Mouse (Mus musculus) CH12.LX (cell line): ENCODE results near the gene Apbb1. TPM values are rescaled to one million over a fixed set of nuclear protein-coding genes. Genes with fewer than 3 reads are reported as not detected.

Experiments
- DNase-seq: peaks from one replicate; pipeline ENCODE4 v3.0.0-alpha.2; 2013; ENCODE audit errors: extremely low read depth
- H3K27ac ChIP-seq: 2 replicates; pipeline ENCODE4 v1.5.1; 2012; ENCODE audit warnings: low read depth, mild to moderate bottlenecking, control low read depth, moderate library complexity; ENCODE audit not compliant: insufficient read depth
- H3K27me3 ChIP-seq: replicated peaks from 2 replicates; pipeline ENCODE3; 2012; ENCODE audit warnings: inconsistent platforms
- H3K36me3 ChIP-seq, 2 experiments: replicated peaks in 1 of 2; 2 replicates each; pipeline versions ENCODE3 to v1.6.1; 2012; ENCODE audit warnings: inconsistent platforms in 1 of 2, low read length in 1 of 2, mild to moderate bottlenecking in 1 of 2, mixed read lengths in 1 of 2, moderate library complexity in 1 of 2; ENCODE audit not compliant: control insufficient read depth in 1 of 2, insufficient read depth in 1 of 2
- H3K4me1 ChIP-seq, 2 experiments: 2 replicates each; pipeline ENCODE4 v1.6.1; 2012; ENCODE audit warnings: inconsistent platforms in 1 of 2, moderate library complexity in 1 of 2; ENCODE audit not compliant: insufficient read depth in 2 of 2, control insufficient read depth in 1 of 2
- H3K4me2 ChIP-seq: 2 replicates; pipeline ENCODE4 v1.6.1; 2012; ENCODE audit warnings: low read depth, mild to moderate bottlenecking, control low read depth; ENCODE audit not compliant: poor library complexity, insufficient read depth, severe bottlenecking
- H3K4me3 ChIP-seq, 3 experiments: fragments of 150-350 bp in 1 of 3; sonication (generic) in 1 of 3; replicated peaks in 1 of 3; 2 replicates each; pipeline versions ENCODE3 to v1.5.1; 2011 to 2012; ENCODE audit warnings: low read depth in 2 of 3, low read length in 2 of 3, mild to moderate bottlenecking in 2 of 3, moderate library complexity in 2 of 3, control low read depth in 1 of 3, improper control_type of control experiment in 1 of 3, inconsistent platforms in 1 of 3, mixed read lengths in 1 of 3; ENCODE audit not compliant: poor library complexity in 1 of 3
- H3K79me2 ChIP-seq: replicated peaks from 2 replicates; pipeline ENCODE4 v1.6.1; 2012; ENCODE audit warnings: mild to moderate bottlenecking, moderate library complexity; ENCODE audit not compliant: control insufficient read depth, poor library complexity, insufficient read depth, severe bottlenecking; ENCODE audit errors: extremely low read depth
- H3K9ac ChIP-seq: 2 replicates; pipeline ENCODE4 v1.6.1; 2012; ENCODE audit warnings: low read depth, mild to moderate bottlenecking, control low read depth, moderate library complexity; ENCODE audit not compliant: insufficient read depth
- H3K9me3 ChIP-seq: replicated peaks from 2 replicates; pipeline ENCODE3; 2012; ENCODE audit warnings: low read length, inconsistent platforms, mixed read lengths
- CHD1 ChIP-seq: IDR thresholded peaks from 2 replicates; pipeline ENCODE4 v1.6.1; 2012; ENCODE audit warnings: low read depth, low read length, improper control_type of control experiment, inconsistent platforms
- CHD2 ChIP-seq: IDR thresholded peaks from 2 replicates; pipeline ENCODE4 v1.6.1; 2011; ENCODE audit warnings: low read length, improper control_type of control experiment
- GABPA ChIP-seq: IDR thresholded peaks from 2 replicates; pipeline ENCODE4 v1.6.1; 2012; ENCODE audit warnings: low read depth, low read length, improper control_type of control experiment, inconsistent platforms; ENCODE audit not compliant: insufficient replicate concordance
- JUN ChIP-seq: IDR thresholded peaks from 2 replicates; pipeline ENCODE4 v1.6.1; 2011; ENCODE audit warnings: low read depth, mild to moderate bottlenecking, low read length, improper control_type of control experiment, moderate library complexity; ENCODE audit not compliant: insufficient read depth
- KAT2A ChIP-seq: IDR thresholded peaks from 2 replicates; pipeline ENCODE4 v1.6.1; 2012; ENCODE audit warnings: low read length, improper control_type of control experiment, inconsistent platforms; ENCODE audit not compliant: insufficient replicate concordance
- MAX ChIP-seq: IDR thresholded peaks from 2 replicates; pipeline ENCODE4 v1.6.1; 2011; ENCODE audit warnings: low read length, improper control_type of control experiment
- MAZ ChIP-seq: IDR thresholded peaks from 2 replicates; pipeline ENCODE4 v1.6.1; 2012; ENCODE audit warnings: low read depth, mild to moderate bottlenecking, inconsistent platforms, low read length, improper control_type of control experiment, moderate library complexity
- MYC ChIP-seq: IDR thresholded peaks from 2 replicates; pipeline ENCODE4 v1.6.1; 2011; ENCODE audit warnings: low read depth, mild to moderate bottlenecking, improper control_type of control experiment, low read length
- NELFE ChIP-seq: IDR thresholded peaks from 2 replicates; pipeline ENCODE4 v1.6.1; 2011; ENCODE audit warnings: low read depth, low read length, improper control_type of control experiment
- NRF1 ChIP-seq: IDR thresholded peaks from 2 replicates; pipeline ENCODE4 v1.6.1; 2014; ENCODE audit warnings: low read depth, mild to moderate bottlenecking, inconsistent platforms, low read length, improper control_type of control experiment, moderate library complexity
- POLR2A ChIP-seq: IDR thresholded peaks from 2 replicates; pipeline ENCODE4 v1.6.1; 2011; ENCODE audit warnings: low read depth, mild to moderate bottlenecking, improper control_type of control experiment, low read length
- POLR2AphosphoS2 ChIP-seq: IDR thresholded peaks from 2 replicates; pipeline ENCODE4 v1.6.1; 2011; ENCODE audit warnings: low read depth, low read length, improper control_type of control experiment
- RCOR1 ChIP-seq: conservative IDR thresholded peaks from 2 replicates; pipeline ENCODE4 v1.6.1; 2012; ENCODE audit warnings: low read depth, mild to moderate bottlenecking, inconsistent platforms, low read length, improper control_type of control experiment
- SIN3A ChIP-seq: IDR thresholded peaks from 2 replicates; pipeline ENCODE4 v1.6.1; 2012; ENCODE audit warnings: low read length, improper control_type of control experiment, inconsistent platforms
- UBTF ChIP-seq: IDR thresholded peaks from 2 replicates; pipeline ENCODE4 v1.6.1; 2012; ENCODE audit warnings: low read depth, mild to moderate bottlenecking, inconsistent platforms, low read length, improper control_type of control experiment, moderate library complexity
- ZC3H11A ChIP-seq: IDR thresholded peaks from 2 replicates; pipeline ENCODE4 v1.6.1; 2012; ENCODE audit warnings: low read depth, mild to moderate bottlenecking, inconsistent platforms, low read length, improper control_type of control experiment
- ZMIZ1 ChIP-seq: IDR thresholded peaks from 2 replicates; pipeline ENCODE4 v1.6.1; 2012; ENCODE audit warnings: low read depth, mild to moderate bottlenecking, inconsistent platforms, low read length, improper control_type of control experiment
- ZNF384 ChIP-seq: IDR thresholded peaks from 2 replicates; pipeline ENCODE4 v1.6.1; 2012; ENCODE audit warnings: low read depth, low read length, improper control_type of control experiment, inconsistent platforms
- dilution Hi-C: fragments of 300-500 bp; cut with MboI; formaldehyde crosslinking; loops from 2 replicates; pipeline ENCODE4 v1.14.3; 2020; ENCODE audit warnings: low sequenced_read_pairs; ENCODE audit not compliant: extremely low pct_unique_long_range_greater_than_20kb, extremely low pct_ligation_motif_present
- in situ Hi-C: fragments of 300-500 bp; cut with MboI; formaldehyde crosslinking; loops from 3 replicates; pipeline ENCODE4 v1.14.3; 2019; ENCODE audit warnings: low sequenced_read_pairs, low pct_ligation_motif_present, low pct_unique_long_range_greater_than_20kb, mixed read lengths
- polyA plus RNA-seq: library from polyadenylated mRNA; unstranded; fragments of >175 nt; gene quantifications from 2 replicates; pipeline ENCODE4 v1.2.1, GENCODE M21; 2012; ENCODE audit warnings: low read depth; ENCODE audit not compliant: insufficient read length
- total RNA-seq, 2 experiments: library from RNA; depleted of rRNA; stranded (reverse); fragments of 300-350 nt in 1 of 2; fragments of >200 nt in 1 of 2; gene quantifications; 2 replicates each; pipeline ENCODE4 v1.2.3; 2012 to 2014

The Apbb1 gene
- total and polyA plus RNA-seq, 3 experiments = 1.2 to 3.2 (median 2.1) TPM

- in situ Hi-C loops = no loop called here
These were observed 43.9 kb upstream of the Apbb1 start for GRCm38 (mm10) chr7:105625397-105625796.

DNA sequence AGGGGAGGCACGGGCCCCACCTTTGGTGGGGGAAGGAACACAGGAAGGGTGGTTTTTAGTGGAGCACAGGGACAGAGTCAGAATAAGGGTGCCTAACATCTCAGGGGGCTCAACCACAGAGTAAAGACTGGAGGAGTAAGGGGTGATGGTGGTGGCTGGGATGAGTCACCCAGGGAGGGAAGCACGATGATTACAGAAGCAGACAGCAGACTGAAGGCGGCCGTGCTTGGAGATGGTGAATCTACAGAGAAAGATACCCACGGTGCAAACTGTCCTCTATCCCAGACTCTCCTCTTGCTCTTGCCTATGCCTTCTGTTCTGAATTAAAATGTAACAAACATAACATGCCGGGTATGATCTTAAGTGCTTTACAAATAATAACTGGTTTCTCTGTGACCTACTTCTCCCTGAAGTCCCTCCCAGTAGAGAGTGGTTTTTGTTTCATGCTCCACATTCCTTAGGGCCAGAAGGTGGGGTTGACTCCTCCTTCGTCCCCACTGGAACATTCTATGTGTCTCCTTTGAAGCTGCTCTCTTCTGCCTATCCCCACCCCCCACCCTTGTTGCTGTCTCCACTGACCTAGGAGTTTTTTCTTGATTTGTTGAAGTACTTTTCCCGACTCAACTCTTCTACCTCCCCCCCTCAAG is 40.3 kb upstream of the Apbb1 start:
- Histone ChIP-seq H3K4me1 (peaks cover 0 to 2% of the 10 kb centered on the region in 2 experiments; a peak in 2 of 4 replicates), H3K4me3 (no peak overlapping the region), H3K27ac (no peak overlapping the region), H3K9ac (no peak overlapping the region), H3K9me3 (no peaks in the 10 kb centered on the region), H3K79me2 (no peaks in the 10 kb centered on the region), H3K4me2 (no peak overlapping the region), H3K36me3 (peaks cover 10 to 53% of the 10 kb centered on the region in 2 experiments), H3K27me3 (no peaks in the 10 kb centered on the region)
- dilution Hi-C loops (no loop called here), in situ Hi-C loops (no loop called here)
- TF ChIP-seq UBTF = no peak
- no peak for DNase-seq

More at GRCm38 (mm10) chr7:105625397-105625796, 43.9 kb upstream of the Apbb1 start:
- no peak overlapping the region for H3K9ac ChIP-seq
- H3K79me2 ChIP-seq = no peaks in the 10 kb centered on the region
- no peak for DNase-seq
- TF ChIP-seq RCOR1 (no peak), CHD1 (no peak), POLR2A (no peak), SIN3A (no peak), NRF1 (no peak), MAX (no peak), MAZ (no peak), CHD2 (no peak), ZNF384 (no peak), JUN (no peak), ZMIZ1 (no peak), NELFE (no peak), ZC3H11A (no peak), KAT2A (no peak), GABPA (no peak), POLR2AphosphoS2 (no peak), MYC (no peak)
- H3K27me3 ChIP-seq = no peaks in the 10 kb centered on the region
- no peak overlapping the region for H3K4me2 ChIP-seq
- peaks cover 0 to 20% of the 10 kb centered on the region in 2 experiments for H3K36me3 ChIP-seq
- dilution Hi-C loops = no loop called here
- no peak overlapping the region for H3K4me3 ChIP-seq
- no peak overlapping the region for H3K27ac ChIP-seq
- no peaks in the 10 kb centered on the region for H3K9me3 ChIP-seq
- peaks cover 0 to 32% of the 10 kb centered on the region in 2 experiments; a peak in 2 of 4 replicates for H3K4me1 ChIP-seq
